Mouse (Mus musculus) neural tube, embryonic 13.5 days (tissue): ENCODE results near the gene Luc7l3. TPM values are rescaled to one million over a fixed set of nuclear protein-coding genes. Genes with fewer than 3 reads are reported as not detected.

Experiments
- ATAC-seq: fragments of 200-750 bp; cut with Nextera tagmentation; 2 replicates; pipeline ENCODE4 v1.8.0; 2017; ENCODE audit warnings: low read depth, mild to moderate bottlenecking, moderate TSS enrichment, moderate library complexity
- H3K27ac ChIP-seq: fragments of 300-500 bp; sonication (generic); replicated peaks from 2 replicates; pipeline ENCODE4 v1.5.1; 2015; ENCODE audit warnings: moderate library complexity, mild to moderate bottlenecking, inconsistent platforms
- H3K27me3 ChIP-seq: fragments of 300-500 bp; sonication (generic); 2 replicates; pipeline ENCODE4 v1.6.1; 2015; ENCODE audit warnings: mild to moderate bottlenecking, inconsistent platforms
- H3K36me3 ChIP-seq: fragments of 300-500 bp; sonication (generic); 2 replicates; pipeline ENCODE4 v1.6.1; 2015; ENCODE audit warnings: mild to moderate bottlenecking, inconsistent platforms
- H3K4me1 ChIP-seq: fragments of 300-500 bp; sonication (generic); replicated peaks from 2 replicates; pipeline ENCODE4 v1.6.1; 2015; ENCODE audit warnings: inconsistent platforms
- H3K4me2 ChIP-seq: fragments of 300-500 bp; sonication (generic); 2 replicates; pipeline ENCODE4 v1.6.1; 2015; ENCODE audit warnings: inconsistent platforms, mild to moderate bottlenecking, moderate library complexity
- H3K4me3 ChIP-seq: fragments of 300-500 bp; sonication (generic); 2 replicates; pipeline ENCODE4 v1.5.1; 2015; ENCODE audit warnings: mild to moderate bottlenecking, inconsistent platforms
- H3K9ac ChIP-seq: fragments of 300-500 bp; sonication (generic); 2 replicates; pipeline ENCODE4 v1.6.1; 2015; ENCODE audit warnings: moderate library complexity, mild to moderate bottlenecking, inconsistent platforms
- H3K9me3 ChIP-seq: fragments of 300-500 bp; sonication (generic); 2 replicates; pipeline ENCODE4 v1.6.1; 2016; ENCODE audit warnings: inconsistent platforms
- WGBS: fragments of 180-500 bp; shearing (Covaris S2); methylation state at CpG from one replicate; pipeline ENCODE4 v1.1.7; 2015; 5-methylcytosine and 5-hydroxymethylcytosine counted together
- polyA plus RNA-seq: library from polyadenylated mRNA; unstranded; fragments of >200 nt; fragmentation: Nextera tagmentation; extraction: Ambion mirVana; gene quantifications from 2 replicates; pipeline ENCODE4 v1.2.1, GENCODE M21; 2015

Gene Luc7l3
- polyA plus RNA-seq, 1 experiment from 2014 or later: 146 TPM

GRCm38 (mm10) chr11:94265134-94265785 is 56.5 kb downstream of the Luc7l3 start:
- peak overlapping the region; percentile 62 for H3K9ac ChIP-seq
- H3K4me1 ChIP-seq: peaks cover 14% of the 10 kb centered on the region
- peak overlapping the region; percentile 34 for H3K4me3 ChIP-seq
- WGBS: under 1% methylated on average over 18 of the region's 18 CpGs
- no peaks in the 10 kb centered on the region for H3K9me3 ChIP-seq
- H3K27me3 ChIP-seq: no peaks in the 10 kb centered on the region
- H3K36me3 ChIP-seq: no peaks in the 10 kb centered on the region
- ATAC-seq: peak; percentile 62
- H3K4me2 ChIP-seq: peak overlapping the region; percentile 58
- H3K27ac ChIP-seq: peak overlapping the region; percentile 52; the same call in 1 of the 2 replicates

GRCm38 (mm10) chr11:94261585-94262370 is 60.0 kb downstream of the Luc7l3 start:
- H3K36me3 ChIP-seq: no peaks in the 10 kb centered on the region
- no peak overlapping the region for H3K4me2 ChIP-seq
- no peak overlapping the region for H3K27ac ChIP-seq
- ATAC-seq: no peak
- no peaks in the 10 kb centered on the region for H3K9me3 ChIP-seq
- H3K9ac ChIP-seq: no peak overlapping the region
- 67% methylated on average over 6 of the region's 6 CpGs for WGBS
- H3K4me3 ChIP-seq: no peak overlapping the region
- H3K27me3 ChIP-seq: no peaks in the 10 kb centered on the region
- peaks cover 14% of the 10 kb centered on the region for H3K4me1 ChIP-seq

GRCm38 (mm10) chr11:94259814-94260213 is 62.0 kb downstream of the Luc7l3 start:
- Histone ChIP-seq H3K9me3 (no peaks in the 10 kb centered on the region), H3K9ac (no peak overlapping the region), H3K4me2 (no peak overlapping the region), H3K27ac (no peak overlapping the region), H3K36me3 (no peaks in the 10 kb centered on the region), H3K4me1 (peaks cover 6% of the 10 kb centered on the region), H3K4me3 (no peak overlapping the region), H3K27me3 (no peaks in the 10 kb centered on the region)
- no peak for ATAC-seq
- WGBS: 44% methylated on average over 4 of the region's 4 CpGs

GRCm38 (mm10) chr11:94257987-94258386 is 63.8 kb downstream of the Luc7l3 start:
- ATAC-seq: no peak
- H3K4me3 ChIP-seq: no peak overlapping the region
- H3K9me3 ChIP-seq: no peaks in the 10 kb centered on the region
- H3K36me3 ChIP-seq: no peaks in the 10 kb centered on the region
- WGBS: 78% methylated on average over 14 of the region's 14 CpGs
- H3K9ac ChIP-seq: no peak overlapping the region
- no peak overlapping the region for H3K27ac ChIP-seq
- H3K4me1 ChIP-seq: no peaks in the 10 kb centered on the region
- H3K27me3 ChIP-seq: no peaks in the 10 kb centered on the region
- H3K4me2 ChIP-seq: no peak overlapping the region

DNA sequence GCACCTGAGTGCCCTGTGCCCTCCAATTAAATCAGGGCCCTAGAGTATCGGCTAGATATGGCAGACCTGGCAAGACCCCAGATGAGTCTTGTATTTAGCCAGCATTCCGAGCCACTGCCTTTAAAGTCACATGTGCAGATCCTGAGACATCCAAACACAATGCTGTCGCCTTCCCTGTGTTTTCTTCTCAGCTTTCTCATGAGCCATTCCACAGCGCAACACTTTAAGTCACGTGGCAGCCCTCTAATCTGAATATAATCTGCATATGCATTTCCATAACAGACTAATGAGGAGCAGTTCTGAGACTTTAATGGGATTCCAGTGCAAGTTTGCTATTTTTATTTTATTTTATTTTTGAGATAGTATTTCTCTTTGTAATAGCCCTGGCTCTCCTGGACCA is 66.1 kb downstream of the Luc7l3 start:
- ATAC-seq: no peak
- H3K9me3 ChIP-seq: no peaks in the 10 kb centered on the region
- no peak overlapping the region for H3K4me3 ChIP-seq
- WGBS: 76% methylated on average over 5 of the region's 5 CpGs
- no peaks in the 10 kb centered on the region for H3K27me3 ChIP-seq
- H3K4me1 ChIP-seq: no peaks in the 10 kb centered on the region
- H3K9ac ChIP-seq: no peak overlapping the region
- no peaks in the 10 kb centered on the region for H3K36me3 ChIP-seq
- H3K27ac ChIP-seq: no peak overlapping the region
- no peak overlapping the region for H3K4me2 ChIP-seq

- H3K4me1 ChIP-seq: no peaks in the 10 kb centered on the region
- no peak for ATAC-seq
- H3K9me3 ChIP-seq: no peaks in the 10 kb centered on the region
- WGBS: 89% methylated on average over 10 of the region's 10 CpGs
- H3K4me3 ChIP-seq: no peak overlapping the region
- H3K27ac ChIP-seq: no peak overlapping the region
- H3K36me3 ChIP-seq: no peaks in the 10 kb centered on the region
- H3K27me3 ChIP-seq: no peaks in the 10 kb centered on the region
- no peak overlapping the region for H3K4me2 ChIP-seq
- no peak overlapping the region for H3K9ac ChIP-seq
Observed at GRCm38 (mm10) chr11:94253691-94254090, 68.1 kb downstream of the Luc7l3 start.

- 88% methylated on average over 9 of the region's 9 CpGs for WGBS
- ATAC-seq: no peak
- Histone ChIP-seq H3K9me3 (no peaks in the 10 kb centered on the region), H3K27me3 (no peaks in the 10 kb centered on the region), H3K36me3 (no peaks in the 10 kb centered on the region), H3K4me2 (no peak overlapping the region), H3K27ac (no peak overlapping the region), H3K9ac (no peak overlapping the region), H3K4me1 (no peaks in the 10 kb centered on the region), H3K4me3 (no peak overlapping the region)
Observed at GRCm38 (mm10) chr11:94253156-94253555, 68.6 kb downstream of the Luc7l3 start.

DNA sequence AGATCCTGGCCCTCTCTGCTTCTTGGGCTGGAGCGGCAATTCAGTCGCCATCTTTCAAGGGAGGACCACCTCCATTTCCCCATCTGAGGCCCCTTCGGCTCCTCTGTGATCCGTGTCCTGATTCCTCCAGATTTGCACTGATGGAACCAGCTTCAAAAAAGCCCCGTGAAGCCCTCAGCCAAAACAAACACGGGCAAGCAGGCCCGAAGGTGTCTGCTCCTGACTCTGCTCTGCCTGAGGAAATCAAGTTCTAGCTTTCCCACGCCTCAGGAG is 75.1 kb downstream of the Luc7l3 start:
- no peaks in the 10 kb centered on the region; the same call in 1 of the 2 replicates for H3K27me3 ChIP-seq
- H3K9ac ChIP-seq: no peak overlapping the region
- no peak overlapping the region for H3K4me3 ChIP-seq
- H3K27ac ChIP-seq: peak overlapping the region; percentile 80
- H3K4me2 ChIP-seq: no peak overlapping the region
- H3K36me3 ChIP-seq: no peaks in the 10 kb centered on the region
- WGBS: 72% methylated on average over 8 of the region's 8 CpGs
- peak; percentile 1; the same call in 1 of the 2 replicates for ATAC-seq
- peaks cover 47% of the 10 kb centered on the region for H3K4me1 ChIP-seq
- H3K9me3 ChIP-seq: no peaks in the 10 kb centered on the region

- 38% methylated on average over 17 of the region's 17 CpGs for WGBS
- Histone ChIP-seq H3K27ac (peak within 1 kb of the TSS; percentile 80), H3K9ac (peak within 1 kb of the TSS; percentile 12; the same call in 1 of the 2 replicates), H3K27me3 (no peaks in the 10 kb centered on the region; the same call in 1 of the 2 replicates), H3K36me3 (no peaks in the 10 kb centered on the region), H3K9me3 (no peaks in the 10 kb centered on the region), H3K4me3 (no peak within 1 kb of the TSS), H3K4me1 (peaks cover 49% of the 10 kb centered on the region), H3K4me2 (no peak within 1 kb of the TSS)
- ATAC-seq: peak; percentile 83
Observed at GRCm38 (mm10) chr11:94245955-94246788, 75.6 kb downstream of the Luc7l3 start, which contains the start of gene Wfikkn2. TSS of gene Wfikkn2 (minus strand) at chr11:94246005.

DNA sequence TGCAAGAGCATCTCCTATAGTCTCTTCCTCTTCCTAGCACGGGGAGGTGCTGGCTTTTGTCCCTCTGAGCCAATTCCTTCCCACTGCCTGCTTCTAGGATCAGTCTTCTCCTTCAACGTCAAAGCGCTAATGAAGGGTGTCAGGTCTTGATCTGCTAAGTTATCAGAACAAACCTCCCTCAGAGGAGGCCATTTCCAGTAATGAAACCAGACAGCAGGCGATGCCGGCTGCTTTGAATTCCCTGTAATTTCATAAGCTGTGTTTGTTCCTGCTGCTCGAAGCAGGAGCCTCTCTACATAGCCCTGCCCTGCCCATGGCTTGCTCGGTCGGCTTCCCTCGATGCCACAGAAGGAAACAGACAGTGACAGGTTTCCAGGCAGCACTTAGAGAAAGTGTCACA is 77.4 kb downstream of the Luc7l3 start:
- 68% methylated on average over 9 of the region's 9 CpGs for WGBS
- no peak for ATAC-seq

GRCm38 (mm10) chr11:94243422-94244180 is 78.2 kb downstream of the Luc7l3 start:
- Histone ChIP-seq H3K36me3 (no peaks in the 10 kb centered on the region), H3K27me3 (no peaks in the 10 kb centered on the region; the same call in 1 of the 2 replicates), H3K4me2 (peak overlapping the region; percentile 49), H3K4me1 (peaks cover 56% of the 10 kb centered on the region), H3K9ac (peak overlapping the region; percentile 43; the same call in 1 of the 2 replicates), H3K27ac (peak overlapping the region; percentile 7; the same call in 1 of the 2 replicates), H3K9me3 (no peaks in the 10 kb centered on the region), H3K4me3 (peak overlapping the region; percentile 13; the same call in 1 of the 2 replicates)
- no peak for ATAC-seq
- WGBS: 36% methylated on average over 15 of the region's 15 CpGs

More for the DNA sequence above, 77.4 kb downstream of the Luc7l3 start:
- Histone ChIP-seq H3K4me3 (no peak overlapping the region), H3K9me3 (no peaks in the 10 kb centered on the region), H3K36me3 (no peaks in the 10 kb centered on the region), H3K27me3 (no peaks in the 10 kb centered on the region; the same call in 1 of the 2 replicates), H3K4me1 (peaks cover 56% of the 10 kb centered on the region), H3K27ac (no peak overlapping the region), H3K4me2 (no peak overlapping the region), H3K9ac (no peak overlapping the region)
